Mouse (Mus musculus) lung, adult 2 months (tissue): Measurements from ENCODE around the gene Pnmal1.

Experiments
- CTCF ChIP-seq: fragments of 200-500 bp; IDR thresholded peaks from 2 replicates; pipeline ENCODE4 v1.5.1; 2011; ENCODE audit warnings: mild to moderate bottlenecking, low read length, control low read depth; ENCODE audit not compliant: insufficient read depth
- POLR2A ChIP-seq: fragments of 200-500 bp; IDR thresholded peaks from 2 replicates; pipeline ENCODE4 v1.6.1; 2011; ENCODE audit warnings: low read depth, mild to moderate bottlenecking, control low read depth, low read length, borderline replicate concordance; ENCODE audit errors: extremely low read depth

DNA sequence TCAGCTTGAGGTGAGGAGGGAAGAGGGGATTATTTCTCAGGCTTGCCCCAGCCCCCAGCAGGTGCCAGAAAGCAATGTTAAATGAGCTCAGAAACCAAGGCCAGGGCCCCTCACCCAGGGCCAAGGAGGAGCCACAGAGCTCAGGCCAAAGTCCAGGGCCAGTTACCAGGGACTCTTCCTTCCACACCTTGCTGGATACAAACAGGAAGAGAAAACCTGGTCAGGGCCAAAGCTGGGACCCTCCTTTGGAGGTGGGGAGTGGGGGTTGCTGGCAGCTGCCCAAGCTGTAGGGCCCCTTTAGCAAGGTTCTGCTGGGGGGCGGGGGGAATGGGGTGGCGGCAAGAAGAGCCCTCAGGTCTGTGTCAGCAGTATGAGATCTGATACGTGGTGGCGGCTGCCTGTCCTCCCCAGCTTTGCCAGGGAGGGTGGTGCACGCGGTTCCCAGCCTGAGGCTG lies 37.6 kb upstream of the Pnmal1 start:
- no peak for TF ChIP-seq CTCF
- TF ChIP-seq POLR2A = no peak
